Mouse (Mus musculus): ENCODE data around the gene Vip. TPM values are rescaled to one million over a fixed set of nuclear protein-coding genes. Genes with fewer than 3 reads are reported as not detected.

The Vip gene
- not detected for total RNA-seq (2023)

GRCm38 (mm10) chr10:5639112-5639511 is at the start of gene Vip:
Vip (plus strand) TSS chr10:5639218.

GRCm38 (mm10) chr10:5593464-5593863 is 45.6 kb upstream of the Vip start, which contains the start of gene Myct1:
Myct1 (plus strand) TSS chr10:5593775.

Other genes starting within 250 kb of the Vip start
- 100 to 1,000 TPM; 468 to 598 TPM for gene Syne1, start 87.7 kb upstream of the Vip start, total RNA-seq (2023)
- under 1 TPM; 0.18 to 0.27 TPM for gene Myct1, start 45.4 kb upstream of the Vip start, total RNA-seq (2023)
- gene Fbxo5, start 166.4 kb downstream of the Vip start, total RNA-seq (2023): 10 to 100 TPM; 25.8 to 30.1 TPM
- 10 to 100 TPM in 1 of 2 experiments, 1 to 10 TPM in 1; 8.6 to 10.8 TPM for gene Mtrf1l, start 184.7 kb downstream of the Vip start, total RNA-seq (2023)

Measured in neutrophil, adult 59 days (primary cell).